Mouse (Mus musculus): ENCODE measurements at regions not wholly inside any gene's neighbourhood (a gene's known extent, or its start where the extent isn't known, plus 50 kb on each side); places are given as distances from the start of the nearest gene placed in this dataset.

DNA sequence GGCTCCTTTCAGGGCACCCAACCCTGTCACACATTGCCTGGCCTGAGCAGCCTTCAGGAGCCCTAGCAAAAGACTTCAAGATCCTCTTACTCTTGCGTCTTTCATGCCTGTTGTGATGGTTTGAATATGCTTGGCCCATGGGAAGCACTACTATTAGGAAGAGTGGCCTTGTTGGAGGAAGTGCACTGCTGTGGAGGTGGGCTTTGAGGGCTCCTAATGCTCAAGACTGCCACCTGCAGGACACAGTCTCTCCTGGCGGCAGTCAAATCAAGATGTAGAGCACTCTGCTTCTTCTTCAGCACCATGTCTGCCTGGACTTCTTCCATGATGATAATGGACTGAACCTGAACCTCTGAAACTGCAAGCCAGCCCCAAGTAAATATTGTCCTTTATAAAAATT, 73.0 kb downstream of the Tsen15 start:
- WGBS: 69% methylated on average over 2 of the region's 2 CpGs
- Histone ChIP-seq H3K4me1 (ENCODE audit: control insufficient read depth, insufficient read depth, low read length) (no peaks in the 10 kb centered on the region), H3K27ac (ENCODE audit: low read depth, low read length) (no peak overlapping the region), H3K36me3 (ENCODE audit: control insufficient read depth, insufficient read depth, low read length) (no peaks in the 10 kb centered on the region), H3K27me3 (ENCODE audit: control insufficient read depth, insufficient read depth, low read length) (no peaks in the 10 kb centered on the region), H3K4me2 (no peak overlapping the region), H3K9me3 (ENCODE audit: control insufficient read depth, low read length) (no peaks in the 10 kb centered on the region), H3K4me3 (ENCODE audit: low read depth, low read length) (no peak overlapping the region), H3K9ac (ENCODE audit: low read length) (no peak overlapping the region)
- DNase-seq (ENCODE audit: low spot score, missing footprints) (no peak), ATAC-seq (ENCODE audit: low FRiP score) (no peak)

DNA sequence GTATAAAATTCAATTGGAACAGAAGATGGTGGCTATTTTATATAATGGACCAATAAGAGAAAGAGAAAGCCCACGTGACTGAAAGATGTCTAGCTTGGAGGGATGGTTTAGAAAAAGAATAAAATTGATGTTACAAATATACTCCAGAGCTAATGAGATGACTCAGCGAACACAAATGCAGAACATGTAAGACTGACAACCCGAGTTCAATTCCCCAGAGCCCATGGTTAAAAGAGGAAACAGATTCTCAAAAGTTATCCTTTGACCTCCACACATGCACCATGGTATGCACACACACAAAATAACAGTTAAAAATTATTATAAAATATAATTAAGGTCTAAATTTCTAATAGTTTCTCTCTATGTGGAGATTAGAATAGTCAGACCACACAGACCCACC, 81.0 kb downstream of the Tsen15 start:
- WGBS: 86% methylated on average over 3 of the region's 3 CpGs
- Histone ChIP-seq H3K27ac (ENCODE audit: low read depth, low read length) (no peak overlapping the region), H3K27me3 (ENCODE audit: control insufficient read depth, insufficient read depth, low read length) (no peaks in the 10 kb centered on the region), H3K9ac (ENCODE audit: low read length) (no peak overlapping the region), H3K4me3 (ENCODE audit: low read depth, low read length) (no peak overlapping the region), H3K4me2 (no peak overlapping the region), H3K4me1 (ENCODE audit: control insufficient read depth, insufficient read depth, low read length) (no peaks in the 10 kb centered on the region), H3K36me3 (ENCODE audit: control insufficient read depth, insufficient read depth, low read length) (no peaks in the 10 kb centered on the region), H3K9me3 (ENCODE audit: control insufficient read depth, low read length) (no peaks in the 10 kb centered on the region)
- ATAC-seq (ENCODE audit: low FRiP score) (no peak), DNase-seq (ENCODE audit: low spot score, missing footprints) (no peak)

DNA sequence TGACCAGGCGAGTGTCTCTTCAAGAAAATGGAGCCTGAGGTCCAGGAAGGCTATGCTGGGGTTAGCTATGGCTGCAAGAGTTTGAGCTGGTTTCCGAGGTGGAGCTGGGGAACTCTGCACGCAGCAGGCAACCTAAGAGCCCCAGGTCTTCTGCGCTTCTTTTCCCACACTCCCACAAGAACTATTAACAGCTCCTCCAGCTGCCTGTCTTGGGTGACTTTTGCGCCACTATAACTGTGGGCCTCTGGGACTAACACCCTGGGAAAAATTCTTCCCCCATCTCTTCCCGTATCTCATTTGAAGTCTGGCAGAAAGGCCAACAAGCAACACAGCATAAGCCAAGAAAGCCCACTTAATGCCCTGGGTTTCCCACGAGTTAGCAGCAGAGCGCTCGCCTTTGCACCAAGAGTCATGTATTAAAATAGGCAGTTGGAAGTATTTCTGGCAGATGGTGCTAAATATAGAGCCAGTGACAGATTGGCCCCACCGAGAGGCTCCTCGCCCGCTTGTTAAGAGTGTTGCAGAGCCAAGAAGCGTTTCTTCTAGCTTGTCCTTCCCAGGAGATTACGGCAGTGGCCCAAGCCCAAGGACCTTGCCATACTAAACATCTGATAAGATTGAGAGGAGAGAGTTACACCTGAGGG, 81.9 kb downstream of the Tsen15 start:
- H3K9me3 ChIP-seq (ENCODE audit: control insufficient read depth, low read length): no peaks in the 10 kb centered on the region
- H3K9ac ChIP-seq (ENCODE audit: low read length): no peak overlapping the region
- H3K4me1 ChIP-seq (ENCODE audit: control insufficient read depth, insufficient read depth, low read length): no peaks in the 10 kb centered on the region
- WGBS: 87% methylated on average over 14 of the region's 14 CpGs
- DNase-seq (ENCODE audit: low spot score, missing footprints) (peak; percentile 72), ATAC-seq (ENCODE audit: low FRiP score) (no peak)
- no peaks in the 10 kb centered on the region for H3K36me3 ChIP-seq (ENCODE audit: control insufficient read depth, insufficient read depth, low read length)
- H3K27ac ChIP-seq (ENCODE audit: low read depth, low read length): no peak overlapping the region
- no peak overlapping the region for H3K4me3 ChIP-seq (ENCODE audit: low read depth, low read length)
- H3K4me2 ChIP-seq: no peak overlapping the region
- H3K27me3 ChIP-seq (ENCODE audit: control insufficient read depth, insufficient read depth, low read length): no peaks in the 10 kb centered on the region

DNA sequence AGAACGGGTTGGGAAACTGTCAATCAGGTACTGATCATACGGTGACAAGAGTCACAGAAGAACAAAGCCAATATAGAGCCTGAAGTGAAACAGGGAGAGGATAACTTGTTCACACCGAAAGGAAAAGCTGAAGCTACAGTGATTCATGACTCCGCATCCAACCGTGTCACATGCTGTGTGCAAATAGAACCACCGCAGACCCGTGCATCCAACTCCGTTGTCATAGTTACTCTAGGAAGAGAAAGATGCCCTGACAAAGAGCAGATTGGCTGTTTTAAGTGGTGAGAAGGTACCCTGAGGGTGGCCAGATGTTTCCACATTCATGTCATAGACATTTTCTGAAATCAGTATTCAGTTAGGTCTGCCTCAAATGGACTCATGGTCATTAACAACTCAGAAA, 85.1 kb downstream of the Tsen15 start:
- ATAC-seq (ENCODE audit: low FRiP score): no peak
- Histone ChIP-seq H3K36me3 (ENCODE audit: control insufficient read depth, insufficient read depth, low read length) (no peaks in the 10 kb centered on the region), H3K9ac (ENCODE audit: low read length) (no peak overlapping the region), H3K4me1 (ENCODE audit: control insufficient read depth, insufficient read depth, low read length) (no peaks in the 10 kb centered on the region), H3K4me2 (no peak overlapping the region), H3K27me3 (ENCODE audit: control insufficient read depth, insufficient read depth, low read length) (no peaks in the 10 kb centered on the region), H3K9me3 (ENCODE audit: control insufficient read depth, low read length) (no peaks in the 10 kb centered on the region), H3K27ac (ENCODE audit: low read depth, low read length) (no peak overlapping the region), H3K4me3 (ENCODE audit: low read depth, low read length) (no peak overlapping the region)
- WGBS: 80% methylated on average over 8 of the region's 8 CpGs
- DNase-seq (ENCODE audit: low spot score, missing footprints): peak; percentile 17

DNA sequence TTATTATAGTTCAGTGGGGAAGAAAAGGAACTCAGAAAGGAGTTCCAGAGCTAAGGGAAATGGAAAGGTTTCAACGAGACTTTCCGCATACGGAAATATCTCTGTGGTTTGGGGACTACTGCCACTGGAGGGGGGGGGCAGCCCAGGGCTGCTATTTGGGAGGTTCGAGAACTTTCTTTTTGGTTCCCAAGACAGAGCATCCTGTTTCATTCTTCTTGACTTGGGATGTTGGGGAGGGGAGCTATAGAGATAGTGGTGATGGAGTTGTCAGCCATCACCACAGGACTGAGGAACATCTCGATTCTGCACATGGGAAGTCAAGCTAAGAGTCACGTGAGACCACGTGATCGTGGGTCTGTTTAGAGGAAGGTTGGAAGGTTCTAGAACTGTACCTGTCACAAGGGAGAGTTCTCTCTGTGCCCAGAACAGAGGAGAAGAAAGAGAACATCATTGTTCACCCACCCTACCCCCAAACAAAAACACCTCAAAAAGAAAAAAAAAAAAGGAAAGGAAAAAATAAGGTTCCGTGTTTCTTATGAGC, 94.2 kb downstream of the Tsen15 start:
- ATAC-seq (ENCODE audit: low FRiP score) (no peak), DNase-seq (ENCODE audit: low spot score, missing footprints) (no peak)
- no peak overlapping the region for H3K4me2 ChIP-seq
- H3K4me3 ChIP-seq (ENCODE audit: low read depth, low read length): no peak overlapping the region
- no peak overlapping the region for H3K27ac ChIP-seq (ENCODE audit: low read depth, low read length)
- no peaks in the 10 kb centered on the region for H3K27me3 ChIP-seq (ENCODE audit: control insufficient read depth, insufficient read depth, low read length)
- no peaks in the 10 kb centered on the region for H3K36me3 ChIP-seq (ENCODE audit: control insufficient read depth, insufficient read depth, low read length)
- H3K4me1 ChIP-seq (ENCODE audit: control insufficient read depth, insufficient read depth, low read length): no peaks in the 10 kb centered on the region
- H3K9ac ChIP-seq (ENCODE audit: low read length): no peak overlapping the region
- H3K9me3 ChIP-seq (ENCODE audit: control insufficient read depth, low read length): no peaks in the 10 kb centered on the region
- 88% methylated on average over 9 of the region's 9 CpGs for WGBS

DNA sequence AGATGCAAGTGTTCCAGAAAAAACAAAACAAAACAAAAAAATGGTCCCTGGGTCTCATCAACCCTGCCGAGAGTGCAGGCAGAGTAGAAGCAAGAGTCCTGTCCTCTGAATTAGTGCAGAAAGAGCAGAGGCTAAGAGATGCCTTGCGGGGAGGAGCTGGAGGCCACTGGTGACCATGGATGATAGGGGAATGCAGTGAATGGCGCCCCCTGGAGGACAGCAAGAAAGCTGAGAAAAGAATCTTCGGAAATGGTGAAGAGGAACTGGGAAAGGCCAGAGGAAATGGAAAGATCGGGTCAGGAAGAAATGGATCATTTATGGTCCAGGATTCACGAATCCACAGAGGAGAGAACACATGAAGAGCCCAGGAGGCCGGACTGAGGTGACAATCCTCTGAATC, 95.7 kb downstream of the Tsen15 start:
- Histone ChIP-seq H3K36me3 (ENCODE audit: control insufficient read depth, insufficient read depth, low read length) (no peaks in the 10 kb centered on the region), H3K4me1 (ENCODE audit: control insufficient read depth, insufficient read depth, low read length) (peaks cover 2% of the 10 kb centered on the region; the same call in 1 of the 2 replicates), H3K4me2 (no peak overlapping the region), H3K9me3 (ENCODE audit: control insufficient read depth, low read length) (no peaks in the 10 kb centered on the region), H3K27ac (ENCODE audit: low read depth, low read length) (no peak overlapping the region), H3K9ac (ENCODE audit: low read length) (no peak overlapping the region), H3K4me3 (ENCODE audit: low read depth, low read length) (no peak overlapping the region), H3K27me3 (ENCODE audit: control insufficient read depth, insufficient read depth, low read length) (no peaks in the 10 kb centered on the region)
- no peak for DNase-seq (ENCODE audit: low spot score, missing footprints)
- WGBS: 33% methylated on average over 7 of the region's 7 CpGs
- ATAC-seq (ENCODE audit: low FRiP score): peak; percentile 69; the same call in 1 of the 2 replicates

DNA sequence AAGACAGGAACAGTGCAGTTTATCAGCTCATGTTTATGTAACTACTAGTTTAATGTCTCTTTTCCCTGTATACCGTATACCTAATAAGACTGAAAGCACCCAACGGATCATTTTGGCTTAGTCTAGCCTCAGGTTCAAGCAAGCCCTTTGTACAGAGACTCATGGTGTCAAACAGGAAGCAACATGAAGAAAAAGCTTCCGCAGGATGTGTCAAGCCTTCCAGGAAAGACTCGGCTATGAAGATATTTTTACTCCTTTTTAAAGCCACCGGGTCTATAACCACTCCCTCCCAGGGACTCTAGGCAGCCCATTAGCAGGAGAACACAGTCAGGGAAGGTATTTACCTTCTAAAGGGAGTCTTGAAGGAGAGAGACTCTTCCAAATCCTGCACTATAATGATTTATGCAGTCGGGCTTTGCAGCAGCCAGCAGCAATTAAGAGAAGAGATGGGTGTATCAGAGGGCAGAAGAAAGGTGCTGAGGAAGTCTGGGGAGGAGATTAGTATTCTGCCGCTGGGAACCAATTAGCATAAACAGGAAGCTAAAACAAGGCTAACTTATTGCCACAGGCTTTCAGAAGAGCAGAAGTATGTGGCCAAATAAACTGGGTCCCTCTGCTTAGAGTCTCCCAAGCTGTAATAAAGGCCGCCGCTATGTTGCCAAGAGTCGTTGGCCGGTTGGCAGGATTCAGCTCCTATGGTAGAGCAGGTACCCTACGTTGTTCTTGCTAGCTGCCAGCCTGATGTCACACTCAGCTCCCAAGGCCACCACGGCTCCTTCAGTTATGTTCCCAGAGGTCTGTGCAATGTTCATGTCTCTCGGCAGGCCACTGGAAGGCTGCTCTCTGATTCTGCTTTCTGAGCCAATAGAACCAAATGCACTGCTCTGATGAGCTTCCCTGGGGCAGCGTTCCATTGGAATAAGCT, 98.7 kb downstream of the Tsen15 start:
- WGBS: 83% methylated on average over 15 of the region's 15 CpGs
- no peak overlapping the region for H3K4me2 ChIP-seq
- H3K36me3 ChIP-seq (ENCODE audit: control insufficient read depth, insufficient read depth, low read length): no peaks in the 10 kb centered on the region
- no peaks in the 10 kb centered on the region for H3K9me3 ChIP-seq (ENCODE audit: control insufficient read depth, low read length)
- H3K4me1 ChIP-seq (ENCODE audit: control insufficient read depth, insufficient read depth, low read length): peaks cover 2% of the 10 kb centered on the region; the same call in 1 of the 2 replicates
- no peak for ATAC-seq (ENCODE audit: low FRiP score)
- H3K9ac ChIP-seq (ENCODE audit: low read length): no peak overlapping the region
- H3K4me3 ChIP-seq (ENCODE audit: low read depth, low read length): no peak overlapping the region
- H3K27me3 ChIP-seq (ENCODE audit: control insufficient read depth, insufficient read depth, low read length): no peaks in the 10 kb centered on the region
- no peak for DNase-seq (ENCODE audit: low spot score, missing footprints)
- no peak overlapping the region for H3K27ac ChIP-seq (ENCODE audit: low read depth, low read length)

DNA sequence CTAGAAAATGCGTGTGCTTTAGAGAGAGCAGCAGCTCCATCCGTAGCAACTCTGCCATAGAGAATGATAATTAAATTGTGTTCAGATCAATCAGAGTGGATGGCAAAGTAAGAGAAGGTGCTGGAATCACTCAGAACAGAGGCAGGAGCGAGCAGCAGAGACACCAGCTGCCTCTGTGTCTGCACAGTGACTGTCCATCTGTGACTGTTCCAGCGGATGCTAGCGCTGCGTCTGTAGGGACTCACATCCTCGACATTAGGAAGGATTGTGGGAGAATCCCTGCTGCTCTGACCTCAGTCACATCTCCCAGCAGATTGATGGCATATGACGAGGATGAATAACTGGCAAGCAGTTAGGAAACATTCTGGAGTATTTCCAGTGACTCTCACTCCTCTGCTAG, 99.8 kb downstream of the Tsen15 start:
- DNase-seq (ENCODE audit: low spot score, missing footprints): no peak
- H3K9me3 ChIP-seq (ENCODE audit: control insufficient read depth, low read length): no peaks in the 10 kb centered on the region
- ATAC-seq (ENCODE audit: low FRiP score): no peak
- H3K4me1 ChIP-seq (ENCODE audit: control insufficient read depth, insufficient read depth, low read length): peaks cover 2% of the 10 kb centered on the region; the same call in 1 of the 2 replicates
- no peak overlapping the region for H3K9ac ChIP-seq (ENCODE audit: low read length)
- WGBS: 76% methylated on average over 8 of the region's 8 CpGs
- H3K4me3 ChIP-seq (ENCODE audit: low read depth, low read length): no peak overlapping the region
- no peak overlapping the region for H3K27ac ChIP-seq (ENCODE audit: low read depth, low read length)
- no peaks in the 10 kb centered on the region for H3K36me3 ChIP-seq (ENCODE audit: control insufficient read depth, insufficient read depth, low read length)
- no peak overlapping the region for H3K4me2 ChIP-seq
- H3K27me3 ChIP-seq (ENCODE audit: control insufficient read depth, insufficient read depth, low read length): no peaks in the 10 kb centered on the region

DNA sequence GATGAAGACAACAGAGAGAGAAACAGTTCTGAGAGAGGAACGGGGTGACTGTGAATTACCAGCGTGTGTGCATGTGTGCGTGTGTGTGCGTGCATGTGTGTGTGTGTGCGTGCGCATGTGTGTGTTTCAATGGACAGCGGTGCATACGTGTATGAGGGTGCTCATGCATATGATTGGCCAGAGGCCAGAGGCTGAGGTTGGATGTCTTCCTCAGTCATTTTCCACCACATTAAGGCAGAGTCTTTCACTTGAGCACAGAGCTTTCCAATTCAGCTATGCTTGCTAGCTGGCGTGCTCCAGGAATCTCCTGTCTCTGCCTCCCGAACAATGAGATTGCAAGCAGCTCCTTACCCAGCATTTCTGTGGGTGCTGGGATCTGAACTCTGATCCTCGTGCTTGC, 104.4 kb downstream of the Tsen15 start:
- no peaks in the 10 kb centered on the region for H3K27me3 ChIP-seq (ENCODE audit: control insufficient read depth, insufficient read depth, low read length)
- H3K4me3 ChIP-seq (ENCODE audit: low read depth, low read length): no peak overlapping the region
- H3K9ac ChIP-seq (ENCODE audit: low read length): no peak overlapping the region
- WGBS: 95% methylated on average over 11 of the region's 11 CpGs
- no peak for ATAC-seq (ENCODE audit: low FRiP score)
- H3K27ac ChIP-seq (ENCODE audit: low read depth, low read length): no peak overlapping the region
- H3K9me3 ChIP-seq (ENCODE audit: control insufficient read depth, low read length): no peaks in the 10 kb centered on the region; the same call in 1 of the 2 replicates
- peak; percentile 65 for DNase-seq (ENCODE audit: low spot score, missing footprints)
- no peak overlapping the region for H3K4me2 ChIP-seq
- no peaks in the 10 kb centered on the region for H3K36me3 ChIP-seq (ENCODE audit: control insufficient read depth, insufficient read depth, low read length)
- H3K4me1 ChIP-seq (ENCODE audit: control insufficient read depth, insufficient read depth, low read length): peaks cover 2% of the 10 kb centered on the region; the same call in 1 of the 2 replicates
